Mouse (Mus musculus): ENCODE data around the gene Got1.
"Not testable (repeated sequence)": the region's sequence is repeated elsewhere in the genome, so short reads cannot be mapped to it uniquely, and the experiment has no call there.

Got1 gene

GRCm38 (mm10) chr19:43521362-43521761 lies 3.0 kb downstream of the Got1 start:
- no peak for DNase-seq (ENCODE audit: low spot score)

DNA sequence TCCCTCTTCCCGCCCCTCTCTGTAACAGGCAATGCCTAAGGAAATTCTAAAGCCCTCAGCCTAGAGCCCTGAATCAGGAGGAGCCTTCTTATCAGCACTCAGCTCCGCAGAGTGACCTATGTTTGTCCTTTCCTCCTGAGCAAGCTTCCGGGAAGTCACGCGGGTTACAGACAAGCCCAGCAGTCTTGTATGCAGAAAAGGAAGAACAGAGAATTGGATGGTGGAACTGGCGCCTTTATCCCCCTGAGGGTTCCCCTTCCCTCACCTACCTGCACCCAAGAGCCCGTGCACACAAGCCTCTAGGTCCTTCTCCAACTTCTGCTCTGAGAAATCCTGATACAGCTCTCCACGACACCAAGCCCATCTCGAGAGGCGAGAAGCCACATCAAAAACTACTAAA lies 4.0 kb downstream of the Got1 start:
- no peak for DNase-seq (ENCODE audit: low spot score)

DNA sequence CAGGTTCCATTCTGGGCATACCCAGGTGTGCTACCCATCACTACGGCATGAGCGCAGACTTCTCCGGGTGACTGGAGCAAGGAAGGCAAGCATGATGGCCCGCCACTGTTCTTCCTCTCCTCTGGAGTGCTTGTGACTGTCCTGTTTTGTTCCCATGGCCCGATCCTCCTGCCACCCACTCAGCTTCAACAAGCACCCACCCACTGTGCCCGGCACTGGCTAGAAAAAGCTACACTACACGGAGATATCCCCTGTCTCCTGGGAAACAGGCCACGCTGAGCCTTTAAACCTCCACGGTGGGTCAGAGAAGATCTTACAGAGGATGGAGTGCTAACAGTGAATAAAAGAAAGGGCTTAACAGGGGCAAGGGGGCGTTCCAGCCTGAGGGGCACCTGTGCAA lies 5.2 kb downstream of the Got1 start:
- DNase-seq (ENCODE audit: low spot score) = no peak

GRCm38 (mm10) chr19:43518261-43518660 lies 6.1 kb downstream of the Got1 start:
- no peak for DNase-seq (ENCODE audit: low spot score)

DNA sequence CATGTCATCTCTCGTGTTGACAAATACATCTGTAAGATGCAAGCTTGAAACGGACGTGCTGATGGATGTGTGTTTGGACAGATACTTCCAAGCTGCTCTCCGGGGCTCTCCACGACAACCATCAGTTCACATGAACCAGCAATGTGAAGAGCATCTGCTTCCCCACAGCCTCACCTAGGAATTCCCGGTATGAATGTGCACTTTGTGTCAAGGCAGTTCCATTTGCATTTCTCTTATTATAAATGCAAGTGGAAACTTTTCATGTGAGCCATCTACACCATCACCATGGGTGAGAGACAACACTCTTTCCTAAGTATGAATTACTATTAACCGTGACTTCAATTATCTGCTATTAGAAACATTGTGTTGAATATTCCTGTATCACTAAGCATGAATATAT lies 6.6 kb downstream of the Got1 start:
- DNase-seq (ENCODE audit: low spot score) = no peak

- no peak for DNase-seq (ENCODE audit: low spot score)
Observed at GRCm38 (mm10) chr19:43517320-43517719, 7.1 kb downstream of the Got1 start.

DNA sequence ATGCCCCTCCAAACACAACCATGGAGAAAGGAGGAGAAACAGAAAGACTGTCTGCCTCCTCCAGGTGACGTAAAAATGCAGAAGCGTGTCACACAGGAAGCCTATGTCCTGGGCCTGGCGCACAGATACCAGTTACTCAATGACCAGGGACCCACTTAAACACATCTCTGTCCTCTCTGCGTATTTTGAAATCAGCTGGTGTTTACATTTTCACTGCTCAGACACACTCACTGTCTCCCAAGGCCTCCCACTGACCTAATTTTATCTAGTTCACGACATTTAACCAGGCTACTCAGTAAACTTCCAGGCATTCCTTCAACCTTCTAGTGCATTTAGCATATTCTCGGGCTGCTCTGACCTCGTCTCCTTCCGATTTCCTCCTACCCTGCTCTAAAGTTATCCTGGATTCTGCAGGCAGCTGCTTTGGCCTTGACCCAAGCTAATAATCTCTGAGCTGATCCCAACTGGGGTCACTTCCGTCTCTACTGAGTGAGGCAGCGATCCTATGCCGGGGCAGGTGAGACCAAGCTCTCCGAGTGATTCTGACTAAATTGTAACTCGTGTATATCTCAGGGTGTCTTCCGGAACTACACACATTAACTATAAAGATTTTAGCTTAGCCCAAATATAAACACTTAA lies 7.9 kb downstream of the Got1 start:
- DNase-seq (ENCODE audit: low spot score) = no peak

- DNase-seq (ENCODE audit: low spot score) = no peak
Observed at GRCm38 (mm10) chr19:43515668-43516396, 8.6 kb downstream of the Got1 start.

DNA sequence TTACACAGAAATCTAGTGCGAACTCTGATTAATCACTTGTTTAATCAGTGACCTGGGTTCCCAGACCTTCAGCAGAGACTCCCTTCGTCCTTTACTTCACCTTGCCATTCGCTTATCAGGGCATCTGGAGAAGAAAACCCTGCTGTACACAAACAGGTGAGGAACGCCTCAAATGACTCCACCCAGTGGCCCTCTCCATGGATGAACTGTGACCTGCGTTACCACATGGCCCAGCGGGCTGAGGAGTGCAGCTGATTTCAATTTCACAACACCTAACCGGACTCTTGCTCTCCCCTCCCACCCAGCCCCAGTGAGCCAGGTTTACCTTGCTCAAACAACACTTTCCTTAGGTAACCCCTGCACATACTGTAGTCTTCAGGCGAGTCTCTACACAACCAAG lies 10.5 kb downstream of the Got1 start:
- DNase-seq (ENCODE audit: low spot score) = no peak

DNA sequence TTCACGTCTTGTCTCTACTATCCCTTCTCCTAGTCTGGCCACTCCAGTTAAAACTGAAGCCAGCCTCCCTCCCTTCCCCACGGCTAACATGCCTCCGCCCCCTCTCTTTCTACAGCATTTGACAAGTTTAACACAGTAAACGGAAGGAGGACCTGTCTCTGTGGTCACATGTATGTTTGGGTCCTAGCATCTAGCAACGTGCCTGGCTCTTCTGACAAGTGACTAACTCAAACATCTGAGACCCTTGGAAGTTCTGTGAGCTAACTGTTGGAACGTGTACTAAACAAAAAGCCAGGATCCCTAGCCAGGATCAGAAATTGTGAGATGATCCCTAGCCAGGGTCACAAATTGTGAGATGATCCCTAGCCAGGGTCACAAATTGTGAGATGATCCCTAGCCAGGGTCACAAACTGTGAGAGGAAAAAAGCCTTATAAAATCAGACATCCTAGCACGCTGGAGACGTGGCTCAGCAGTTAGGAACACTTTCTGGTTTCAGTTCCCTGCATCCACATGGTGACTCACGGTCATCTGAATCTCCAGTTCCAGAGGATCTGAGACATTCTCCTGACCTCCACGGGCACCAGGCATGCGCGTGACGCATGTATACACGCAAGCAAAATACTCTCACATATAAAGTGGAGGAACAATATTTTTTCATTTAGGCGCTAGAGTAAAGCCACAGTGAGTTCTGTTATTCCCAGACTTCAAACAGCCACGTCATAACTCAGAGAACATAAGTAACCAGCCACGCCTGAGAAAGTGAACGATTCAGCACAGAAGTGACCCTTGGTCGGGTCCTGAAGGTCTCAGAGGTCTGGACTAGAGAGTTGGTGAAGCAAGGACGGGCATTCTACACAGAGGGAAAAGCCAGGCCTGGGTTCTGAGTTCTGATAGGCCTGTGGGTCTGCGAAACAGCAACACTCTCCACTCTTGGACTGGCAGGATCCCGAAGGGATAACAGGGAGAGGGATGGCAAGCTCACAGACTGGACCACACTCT lies 12.5 kb downstream of the Got1 start:
- no peak for DNase-seq (ENCODE audit: low spot score)

DNA sequence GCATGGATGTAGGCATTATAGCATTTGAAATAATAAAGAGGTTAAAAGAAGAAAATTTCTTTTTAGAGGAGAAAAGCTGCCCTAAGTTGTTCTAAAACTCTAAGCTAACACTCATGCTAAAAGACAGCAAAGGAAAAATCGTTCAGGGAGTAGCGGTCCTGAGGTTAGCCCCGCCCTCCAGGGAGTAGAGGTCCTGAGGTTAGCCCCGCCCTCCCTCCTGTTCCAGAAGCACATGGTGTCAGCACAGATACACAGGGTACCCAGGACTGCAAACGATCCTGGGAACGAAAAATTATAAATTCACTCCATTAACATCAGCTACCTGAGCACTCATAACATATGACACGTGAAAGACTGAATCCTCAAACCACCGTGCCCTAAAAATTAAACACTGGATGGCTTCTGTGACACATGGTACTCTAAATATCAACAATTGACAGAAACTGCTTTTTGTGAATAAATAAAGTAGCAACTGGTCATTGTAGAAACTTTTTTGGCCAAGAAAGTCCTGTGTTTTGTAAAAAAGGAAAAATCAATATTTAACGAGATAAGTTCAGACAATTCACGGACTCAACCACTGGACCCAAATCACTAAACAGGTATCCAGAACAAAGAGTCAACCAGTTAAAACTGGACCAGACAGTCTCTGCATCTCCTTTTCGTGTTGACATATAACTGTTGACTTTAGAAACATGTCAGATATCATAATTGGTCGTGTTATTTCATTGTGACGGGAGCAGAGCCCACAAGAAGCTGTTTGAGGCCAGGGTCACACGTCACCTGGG lies 13.8 kb downstream of the Got1 start:
- DNase-seq (ENCODE audit: low spot score) = no peak

DNA sequence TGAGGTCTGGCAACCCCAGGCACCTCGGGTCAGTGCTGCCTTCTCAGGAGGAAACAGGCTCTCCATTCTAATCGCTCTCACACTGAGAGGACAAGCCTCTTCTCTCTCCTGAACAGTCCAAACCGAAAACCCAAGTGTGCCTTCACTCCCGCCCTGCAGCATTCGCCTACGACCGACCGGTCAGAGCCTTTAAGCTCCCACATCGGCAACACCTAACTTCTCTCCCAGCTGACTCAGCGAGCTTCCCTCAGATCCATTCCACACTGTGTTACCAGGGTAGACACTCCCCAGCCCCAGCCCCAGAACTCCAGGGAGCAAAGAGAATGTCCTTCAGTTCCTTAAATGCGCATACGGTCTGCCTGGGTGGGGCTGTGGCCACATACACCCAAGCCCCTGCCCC lies 19.0 kb downstream of the Got1 start:
- DNase-seq (ENCODE audit: low spot score) = no peak

DNA sequence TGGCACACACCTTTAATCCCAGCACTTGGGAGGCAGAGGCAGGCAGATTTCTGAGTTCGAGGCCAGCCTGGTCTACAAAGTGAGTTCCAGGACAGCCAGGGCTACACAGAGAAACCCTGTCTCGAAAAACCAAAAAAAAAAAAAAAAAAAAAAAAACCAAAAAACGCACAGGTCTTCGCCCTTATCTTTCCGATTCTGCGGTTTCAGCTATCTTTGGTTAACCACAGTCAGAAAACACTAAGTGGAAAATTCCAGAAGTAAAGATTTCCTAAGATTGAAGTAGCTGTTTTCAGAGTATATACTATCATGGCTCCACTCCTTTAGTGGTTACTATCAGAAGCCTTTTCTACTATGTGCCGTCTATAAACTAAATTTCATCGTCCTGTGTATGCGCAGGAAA lies 20.8 kb downstream of the Got1 start:
- not testable (repeated sequence) for DNase-seq (ENCODE audit: low spot score)

DNA sequence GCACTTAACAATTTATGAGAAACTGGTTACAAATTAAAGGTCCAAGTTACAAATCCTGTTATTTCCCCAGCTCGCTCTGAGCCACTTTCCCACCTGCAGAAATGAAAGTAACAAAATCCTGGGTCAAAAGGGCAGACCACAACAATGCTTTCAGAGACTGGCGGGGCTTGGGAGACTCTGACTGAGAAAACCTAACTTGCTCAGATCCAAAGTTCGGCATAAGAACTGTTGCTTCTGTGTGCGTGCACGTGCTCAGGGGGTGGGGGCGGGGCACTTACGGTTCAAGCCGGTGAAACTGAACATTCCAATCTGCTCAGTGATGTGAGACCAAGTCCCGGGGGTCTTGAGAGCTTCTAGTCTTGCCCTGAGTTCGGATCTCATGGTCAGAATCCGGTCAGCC lies 21.8 kb downstream of the Got1 start:
- DNase-seq (ENCODE audit: low spot score) = no peak

DNA sequence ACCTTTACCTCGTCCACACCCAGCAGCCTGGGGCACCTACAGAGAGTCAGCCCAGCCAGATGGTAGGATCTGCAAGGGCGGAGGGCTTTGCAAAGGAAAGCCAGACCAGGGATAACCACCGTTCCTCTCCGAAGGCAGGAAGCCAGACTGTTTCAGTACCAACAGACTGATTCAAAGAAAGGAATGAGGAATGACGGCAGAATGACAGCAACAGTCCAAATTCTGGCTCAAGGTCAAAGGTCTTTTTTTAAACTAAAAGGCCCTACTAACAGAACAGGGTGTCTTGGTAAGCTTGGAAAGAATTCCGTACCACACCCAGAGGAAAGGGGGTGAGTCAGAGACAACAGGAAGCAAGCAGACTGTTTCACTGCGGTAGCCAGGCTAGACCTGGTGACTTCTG lies 25.5 kb downstream of the Got1 start:
- no peak for DNase-seq (ENCODE audit: low spot score)

DNA sequence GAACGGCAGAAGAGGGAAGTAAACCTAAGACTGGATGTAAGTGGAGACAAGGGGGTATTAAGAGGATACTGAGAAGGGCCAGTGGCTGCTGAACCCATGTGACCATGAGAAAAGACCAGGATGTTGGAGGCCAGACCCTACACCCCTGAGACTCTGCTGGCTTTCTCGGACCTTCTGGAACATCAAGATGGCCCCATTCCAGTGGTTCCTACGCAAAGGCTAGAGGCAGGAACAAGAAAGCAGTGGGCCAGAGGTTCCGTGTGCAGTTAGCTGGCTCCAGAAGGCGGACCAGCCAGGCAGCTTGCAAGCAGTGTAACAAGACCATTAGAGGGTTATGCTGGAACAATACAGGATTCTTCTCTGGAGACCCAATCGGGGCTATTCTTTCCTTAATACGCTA lies 27.0 kb downstream of the Got1 start:
- no peak for DNase-seq (ENCODE audit: low spot score)

DNA sequence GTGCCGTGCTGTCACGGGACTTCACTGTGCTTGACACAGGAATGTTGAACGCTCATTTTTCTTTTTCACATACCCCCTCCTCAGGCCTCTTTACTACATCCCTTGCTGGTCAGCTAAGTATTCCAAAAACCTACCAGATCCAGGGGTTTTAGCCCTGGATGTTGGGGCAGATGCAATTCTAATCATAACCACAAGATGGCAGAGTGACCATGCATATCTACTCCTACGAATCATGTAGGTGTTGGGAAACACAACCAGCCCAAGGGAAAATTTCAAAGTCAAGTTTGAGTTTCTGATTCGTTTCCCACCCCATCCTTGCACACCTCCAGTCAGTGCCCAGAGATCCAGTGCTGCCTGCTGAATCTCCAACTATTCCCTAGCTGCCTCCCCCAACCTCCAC lies 28.6 kb downstream of the Got1 start:
- no peak for DNase-seq (ENCODE audit: low spot score)

DNA sequence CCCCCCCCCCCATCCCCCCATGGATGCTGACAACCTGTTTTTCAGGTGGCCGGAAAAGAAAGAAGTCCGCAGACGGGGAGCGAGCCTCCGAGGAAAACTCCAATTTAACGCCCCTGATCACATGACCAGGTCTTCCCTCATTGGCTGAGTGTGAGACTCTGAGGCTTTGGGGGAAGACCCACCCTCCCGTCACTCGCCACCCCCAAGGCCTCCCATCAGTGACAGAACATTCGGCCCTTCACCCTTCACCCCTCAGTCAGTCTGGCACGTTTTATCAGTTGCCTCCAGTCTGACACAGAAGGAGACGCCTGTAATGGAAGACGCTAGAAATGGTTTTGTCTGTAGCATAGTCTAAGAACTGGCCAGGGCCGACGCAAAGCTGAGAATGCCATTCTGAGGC lies 29.5 kb downstream of the Got1 start:
- DNase-seq (ENCODE audit: low spot score) = no peak

- no peak for DNase-seq (ENCODE audit: low spot score)
Observed at GRCm38 (mm10) chr19:43493878-43494277, 30.5 kb downstream of the Got1 start.

DNA sequence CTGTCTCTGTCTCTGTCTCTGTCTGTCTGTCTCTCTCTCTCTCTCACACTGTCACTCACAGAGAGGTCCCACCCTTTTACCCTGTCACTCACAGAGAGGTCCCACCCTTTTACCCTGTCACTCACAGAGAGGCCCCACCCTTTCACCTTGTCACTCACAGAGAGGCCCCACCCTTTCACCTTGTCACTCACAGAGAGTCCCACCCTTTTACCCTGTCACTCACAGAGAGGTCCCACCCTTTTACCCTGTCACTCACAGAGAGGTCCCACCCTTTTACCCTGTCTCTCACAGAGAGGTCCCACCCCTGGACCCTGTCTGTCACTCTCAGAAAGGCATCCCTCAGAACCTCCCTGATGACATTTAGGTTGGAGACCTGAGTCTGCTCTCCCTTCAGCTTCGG lies 31.1 kb downstream of the Got1 start:
- DNase-seq (ENCODE audit: low spot score) = not testable (repeated sequence)

DNA sequence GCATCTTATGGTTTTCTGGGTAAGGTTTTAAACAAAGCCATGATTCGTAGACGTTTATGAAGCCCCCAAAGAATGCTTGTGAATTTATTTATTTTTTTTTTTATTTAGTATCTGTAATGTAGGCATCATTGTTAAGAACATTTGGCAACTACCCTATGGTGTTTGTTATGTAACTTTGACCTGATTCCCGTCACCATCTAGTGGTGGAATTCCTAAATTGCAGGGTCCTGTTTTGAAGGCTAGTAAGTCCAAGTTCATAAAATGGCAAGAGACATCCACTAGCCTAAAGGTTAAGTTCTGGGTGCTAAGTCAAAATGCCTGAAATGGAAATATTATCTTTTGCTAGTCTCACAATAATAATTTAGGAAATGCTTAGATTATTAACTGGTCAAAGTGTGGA lies 37.0 kb downstream of the Got1 start:
- no peak for DNase-seq (ENCODE audit: low spot score)

DNA sequence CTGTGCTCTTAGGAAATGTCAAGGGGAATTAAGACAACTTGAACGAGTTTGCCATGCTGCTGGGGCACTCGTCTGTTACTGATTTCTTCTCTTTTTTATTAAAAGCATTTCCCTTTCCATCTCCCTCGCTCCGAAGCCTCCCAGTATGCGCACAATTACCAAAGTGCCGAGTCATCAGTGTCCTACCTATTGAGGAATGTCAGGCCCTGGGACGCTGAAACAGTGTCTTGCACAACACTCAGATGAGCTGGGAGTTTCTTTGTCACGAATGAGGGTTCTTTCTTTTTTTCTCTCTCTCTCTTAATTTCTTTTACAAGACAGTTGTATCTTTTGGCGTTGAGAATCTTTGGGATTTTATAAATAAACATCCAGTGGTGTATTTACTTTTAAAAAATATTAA lies 43.9 kb downstream of the Got1 start:
- no peak for DNase-seq (ENCODE audit: low spot score)
